Mouse (Mus musculus) bone marrow macrophage, adult 2 months (primary cell): ENCODE measurements around the gene Dcdc2a. TPM values are rescaled to one million over a fixed set of nuclear protein-coding genes. Genes with fewer than 3 reads are reported as not detected.

Experiments used
- H3K27ac ChIP-seq: 2 replicates; pipeline ENCODE4 v1.5.1; 2012; ENCODE audit warnings: low read depth, low read length; ENCODE audit not compliant: insufficient read depth
- H3K4me1 ChIP-seq: 2 replicates; pipeline ENCODE4 v1.6.1; 2012; ENCODE audit warnings: low read length; ENCODE audit not compliant: control insufficient read depth, insufficient read depth
- H3K4me3 ChIP-seq: 2 replicates; pipeline ENCODE4 v1.5.1; 2012; ENCODE audit warnings: mild to moderate bottlenecking, low read length, moderate library complexity; ENCODE audit not compliant: insufficient read depth
- CTCF ChIP-seq: IDR thresholded peaks from 2 replicates; pipeline ENCODE4 v1.5.1; 2012; ENCODE audit warnings: low read depth, mild to moderate bottlenecking, low read length, moderate library complexity
- POLR2A ChIP-seq: IDR thresholded peaks from 2 replicates; pipeline ENCODE4 v1.6.1; 2012; ENCODE audit warnings: mild to moderate bottlenecking, low read depth, low read length, borderline replicate concordance
- polyA plus RNA-seq: library from polyadenylated mRNA; stranded (reverse); fragments of >200 nt; gene quantifications from 2 replicates; pipeline ENCODE4 v1.2.4, GENCODE M21; 2012; ENCODE audit not compliant: missing spikeins, insufficient read depth, insufficient read length

Dcdc2a gene
- polyA plus RNA-seq, 1 experiment = not detected

DNA sequence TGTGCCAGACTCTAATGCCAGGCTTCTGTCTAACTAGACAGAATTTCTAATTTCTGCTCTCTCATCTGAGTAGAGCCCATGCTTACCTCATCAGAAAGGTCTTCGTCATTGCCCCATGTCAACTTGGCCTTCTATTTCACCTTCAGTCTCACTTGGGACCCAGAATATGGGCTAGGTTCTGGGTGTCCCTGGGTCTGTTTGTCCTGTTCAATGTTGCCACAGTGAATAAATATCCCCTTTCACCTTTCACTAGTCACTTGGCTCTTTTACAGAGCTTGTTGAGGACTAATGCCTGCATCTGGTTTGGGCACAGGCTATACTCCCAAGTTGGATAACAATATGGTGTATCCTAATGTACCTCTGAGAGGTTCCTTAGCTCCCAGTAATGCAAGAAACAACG is 16.3 kb upstream of the Dcdc2a start:
- Histone ChIP-seq H3K27ac (no peak overlapping the region), H3K4me1 (no peaks in the 10 kb centered on the region), H3K4me3 (no peak overlapping the region)
- TF ChIP-seq POLR2A = no peak
- TF ChIP-seq CTCF = no peak

DNA sequence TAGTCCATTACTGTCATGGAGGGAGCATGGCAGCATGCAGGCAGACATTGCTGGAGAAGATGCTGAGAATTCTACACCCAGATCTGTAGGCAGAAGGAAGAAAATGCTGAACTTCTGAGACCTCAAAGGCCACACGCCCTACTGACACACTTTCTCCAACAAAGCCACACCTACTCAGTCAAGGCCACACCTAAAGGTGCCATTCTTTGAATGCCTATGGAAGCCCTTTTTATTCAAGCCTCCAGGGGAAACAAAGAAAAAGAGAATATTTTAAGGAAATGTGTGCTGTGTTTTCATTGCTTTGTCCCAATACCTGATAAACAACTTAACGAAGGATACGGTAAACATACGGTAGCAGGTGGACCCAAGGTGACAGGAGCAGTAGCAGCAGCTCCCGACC is 3.1 kb upstream of the Dcdc2a start:
- TF ChIP-seq CTCF = no peak
- TF ChIP-seq POLR2A = no peak
- H3K27ac ChIP-seq = no peak overlapping the region
- H3K4me3 ChIP-seq = no peak overlapping the region
- H3K4me1 ChIP-seq = no peaks in the 10 kb centered on the region

DNA sequence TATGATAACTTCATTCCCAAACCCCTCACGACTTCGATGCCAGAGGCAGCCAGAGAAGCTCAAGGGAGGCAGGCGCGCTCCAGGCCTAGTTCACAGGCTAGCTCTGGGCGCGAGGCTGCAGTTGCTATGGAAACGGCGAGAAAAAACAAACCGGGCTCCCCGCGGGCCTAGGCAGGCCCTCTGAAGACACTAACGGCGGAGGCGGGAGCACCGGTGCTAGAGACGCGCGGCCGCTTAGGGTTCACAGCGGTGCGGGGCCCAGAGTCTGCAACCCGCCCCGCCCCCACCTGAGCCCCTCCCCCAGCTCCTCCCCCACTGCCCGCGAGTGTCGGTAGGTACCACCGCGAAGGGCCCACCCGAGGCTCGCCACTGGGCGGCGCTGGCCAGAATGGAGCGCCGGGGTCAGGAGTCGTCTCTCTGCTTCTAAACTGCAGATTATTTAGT is 671 bp upstream of the Dcdc2a start:
- Histone ChIP-seq H3K27ac (no peak overlapping the region), H3K4me3 (peak overlapping the region; percentile 43; the same call in 1 of the 2 replicates), H3K4me1 (no peaks in the 10 kb centered on the region)
- TF ChIP-seq POLR2A = no peak
- TF ChIP-seq CTCF = 0 out of 2 replicates have a peak, but pooled peaks have one; percentile 10

DNA sequence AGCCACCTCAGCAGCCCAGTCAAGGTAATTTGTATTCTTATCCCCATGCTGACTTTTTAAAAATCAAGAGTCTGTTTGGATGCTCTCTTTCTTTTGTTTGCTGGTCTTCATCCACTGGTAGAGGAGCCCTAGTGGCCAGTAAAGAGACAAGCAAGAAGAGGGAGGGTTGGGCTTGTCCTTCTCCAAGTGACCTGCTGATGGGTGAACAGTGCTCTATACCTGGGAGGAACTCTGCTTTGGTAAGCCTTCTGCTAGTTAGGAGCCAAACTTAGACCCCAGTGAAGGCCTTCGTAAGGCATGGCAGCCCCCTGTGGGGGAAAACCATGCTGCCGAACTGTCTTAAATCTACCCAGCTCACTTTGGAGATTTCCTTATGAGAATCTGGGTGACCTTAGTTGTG is 10.9 kb downstream of the Dcdc2a start:
- Histone ChIP-seq H3K4me3 (no peak overlapping the region), H3K4me1 (no peaks in the 10 kb centered on the region), H3K27ac (no peak overlapping the region)
- TF ChIP-seq POLR2A (no peak), CTCF (no peak)

DNA sequence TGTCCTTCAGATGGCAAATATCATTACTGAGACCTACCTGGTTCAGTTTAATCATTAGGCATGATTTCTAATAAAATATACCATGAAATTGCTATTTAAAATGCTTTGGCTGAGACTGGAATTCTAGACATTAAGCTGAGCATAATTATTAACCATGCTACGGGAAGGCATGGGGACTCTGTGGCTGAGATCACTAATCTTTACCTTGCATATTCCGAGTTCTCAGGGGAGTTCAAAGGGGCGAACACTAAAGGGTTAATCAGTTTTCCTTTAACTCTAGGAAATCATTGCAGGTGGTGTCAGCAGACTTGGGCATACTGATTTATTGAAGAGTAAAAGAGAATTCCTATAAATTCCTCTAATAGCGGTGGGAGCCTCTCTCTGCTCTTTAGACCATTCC is 11.4 kb downstream of the Dcdc2a start:
- H3K4me1 ChIP-seq = no peaks in the 10 kb centered on the region
- TF ChIP-seq CTCF (no peak), POLR2A (no peak)
- no peak overlapping the region for H3K27ac ChIP-seq
- H3K4me3 ChIP-seq = no peak overlapping the region

DNA sequence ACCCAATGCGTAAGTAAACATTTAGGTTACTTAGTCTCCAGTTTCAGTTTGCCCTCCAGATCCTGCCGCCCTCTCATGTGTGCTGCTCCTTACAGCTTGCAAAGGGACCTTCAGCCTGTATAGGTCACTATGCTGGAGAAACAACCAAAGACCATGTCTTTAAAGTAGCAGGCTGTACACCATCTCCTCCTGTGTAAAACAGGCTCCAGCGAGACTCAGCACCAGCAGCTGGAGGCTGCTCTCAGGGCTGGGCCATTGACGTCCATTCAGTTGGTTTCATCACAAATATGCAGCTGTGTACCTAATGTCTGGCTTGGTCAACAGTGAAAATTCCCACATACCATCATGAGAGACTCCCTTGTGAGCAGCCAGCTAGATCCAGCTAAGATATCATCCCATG is 14.0 kb downstream of the Dcdc2a start:
- no peak overlapping the region for H3K27ac ChIP-seq
- TF ChIP-seq POLR2A = no peak
- no peak for TF ChIP-seq CTCF

DNA sequence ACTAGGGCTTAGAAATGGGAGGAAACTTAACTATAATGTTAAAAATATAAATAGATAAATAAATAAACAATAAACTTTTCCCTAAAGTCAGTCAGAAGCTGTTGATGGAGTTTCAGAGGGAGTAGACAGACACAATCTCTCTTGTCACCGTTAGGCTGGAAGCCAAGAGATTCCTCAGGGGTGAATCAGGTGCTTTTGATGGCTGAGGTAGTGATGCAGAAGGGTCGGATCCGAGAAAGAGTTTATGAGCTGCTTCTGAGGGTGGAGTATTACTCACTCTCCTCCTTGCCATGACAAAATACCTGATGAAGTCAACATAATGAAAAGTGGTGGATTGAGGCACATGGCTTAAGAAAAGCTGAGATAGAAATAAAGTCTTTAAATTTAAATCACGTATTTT is 15.0 kb downstream of the Dcdc2a start:
- no peaks in the 10 kb centered on the region for H3K4me1 ChIP-seq

More for the DNA sequence above, 14.0 kb downstream of the Dcdc2a start:
- no peak overlapping the region for H3K4me3 ChIP-seq
- no peaks in the 10 kb centered on the region for H3K4me1 ChIP-seq

DNA sequence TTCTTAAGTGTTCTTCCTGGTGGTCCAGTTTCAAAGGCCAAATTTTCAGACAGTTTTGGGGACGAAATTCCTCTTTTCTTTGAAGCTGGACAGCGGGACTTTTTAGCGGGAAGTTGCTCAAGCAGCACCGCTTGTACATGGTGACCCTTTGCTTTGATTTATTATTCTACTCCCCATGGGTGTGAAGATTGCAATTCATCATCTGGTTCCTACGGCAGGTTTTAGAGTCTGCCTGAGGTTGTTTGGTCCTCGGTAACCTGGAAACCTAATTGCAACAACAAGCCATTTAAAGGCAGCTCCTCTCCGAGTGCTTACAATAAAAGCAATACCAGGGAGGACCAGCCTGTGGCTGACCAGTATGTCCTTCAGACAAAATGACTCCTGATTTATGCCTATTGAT is 21.5 kb downstream of the Dcdc2a start:
- Histone ChIP-seq H3K4me3 (no peak overlapping the region), H3K4me1 (no peaks in the 10 kb centered on the region), H3K27ac (no peak overlapping the region)
- TF ChIP-seq CTCF = no peak
- TF ChIP-seq POLR2A = no peak

More for the DNA sequence above, 15.0 kb downstream of the Dcdc2a start:
- no peak overlapping the region for H3K4me3 ChIP-seq
- H3K27ac ChIP-seq = no peak overlapping the region
- TF ChIP-seq POLR2A = no peak
- TF ChIP-seq CTCF = no peak

DNA sequence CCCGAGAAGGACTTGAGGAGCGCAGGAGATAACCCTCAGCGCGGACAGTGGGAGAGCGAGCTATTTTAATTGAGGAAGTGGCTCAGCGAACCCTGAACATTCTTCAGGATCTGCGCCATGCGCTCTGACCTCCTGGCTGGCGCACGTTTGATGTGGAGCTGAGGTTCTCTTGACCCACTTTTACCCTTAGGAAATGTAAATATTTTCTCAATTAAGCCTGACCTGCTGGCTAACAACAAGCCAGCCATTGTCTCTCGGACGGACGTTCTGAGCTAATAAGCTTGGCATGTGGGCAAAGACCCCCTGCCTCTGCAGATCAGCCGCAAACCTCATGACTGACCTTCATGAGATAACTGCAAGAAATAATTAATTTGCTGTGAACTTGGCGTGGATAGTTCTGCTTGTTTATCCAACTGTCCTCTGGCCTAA is 27.4 kb downstream of the Dcdc2a start:
- TF ChIP-seq POLR2A = no peak
- TF ChIP-seq CTCF = no peak
- Histone ChIP-seq H3K4me1 (no peaks in the 10 kb centered on the region), H3K27ac (no peak overlapping the region), H3K4me3 (no peak overlapping the region)

DNA sequence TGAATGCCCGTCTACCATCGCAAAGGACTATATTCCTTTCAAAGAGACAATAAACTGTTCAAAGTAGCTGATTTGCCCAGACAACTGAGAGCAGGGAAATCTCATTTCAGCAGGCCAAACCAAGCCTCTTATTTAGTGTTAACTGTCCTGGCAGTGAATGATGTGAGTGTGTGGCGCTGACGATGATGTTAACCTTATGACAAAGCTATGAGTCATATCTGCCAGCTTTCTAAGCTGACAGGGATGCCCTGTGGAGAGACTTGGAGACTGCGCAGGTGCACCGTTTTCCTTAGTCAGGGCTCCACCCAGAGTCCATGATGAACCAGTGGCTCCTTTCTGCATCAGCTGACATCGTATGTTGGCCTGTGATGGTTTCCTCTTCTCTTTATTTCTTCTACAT is 29.3 kb downstream of the Dcdc2a start:
- Histone ChIP-seq H3K4me1 (no peaks in the 10 kb centered on the region), H3K27ac (no peak overlapping the region), H3K4me3 (no peak overlapping the region)
- TF ChIP-seq CTCF (no peak), POLR2A (no peak)

DNA sequence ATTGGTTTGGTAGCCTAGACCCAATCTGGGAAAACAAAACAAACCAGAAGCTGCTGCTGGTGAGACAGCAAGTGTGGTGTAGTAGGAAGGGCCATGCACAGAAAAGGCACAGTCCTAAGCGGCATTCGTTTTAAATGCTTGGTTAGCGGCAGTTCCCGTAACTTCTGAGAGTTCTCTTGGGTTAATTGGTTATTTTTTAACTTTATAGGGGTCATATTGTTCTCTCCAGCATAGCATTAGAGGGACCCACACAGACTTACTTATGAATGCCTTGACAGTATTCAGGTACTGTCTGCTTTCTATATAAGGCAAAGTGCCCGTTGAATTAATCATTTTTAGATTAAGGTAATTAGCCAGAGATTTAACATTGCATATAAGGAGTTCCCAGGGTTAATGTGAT is 35.5 kb downstream of the Dcdc2a start:
- TF ChIP-seq CTCF = no peak
- no peak for TF ChIP-seq POLR2A
- H3K27ac ChIP-seq = no peak overlapping the region
- no peak overlapping the region for H3K4me3 ChIP-seq
- no peaks in the 10 kb centered on the region for H3K4me1 ChIP-seq
